Mouse (Mus musculus) ovary, adult 2 months (tissue): Measurements from ENCODE around the gene Lpar2. TPM values are rescaled to one million over a fixed set of nuclear protein-coding genes. Genes with fewer than 3 reads are reported as not detected.

Experiments used
- polyA plus RNA-seq: library from polyadenylated mRNA; depleted of rRNA; stranded (reverse); fragments of >200 nt; gene quantifications from 2 replicates; pipeline ENCODE4 v1.2.3, GENCODE M21; 2012; rRNA removed

Lpar2 gene
- 7.3 and 7.6 TPM in 2 replicates for polyA plus RNA-seq

DNA sequence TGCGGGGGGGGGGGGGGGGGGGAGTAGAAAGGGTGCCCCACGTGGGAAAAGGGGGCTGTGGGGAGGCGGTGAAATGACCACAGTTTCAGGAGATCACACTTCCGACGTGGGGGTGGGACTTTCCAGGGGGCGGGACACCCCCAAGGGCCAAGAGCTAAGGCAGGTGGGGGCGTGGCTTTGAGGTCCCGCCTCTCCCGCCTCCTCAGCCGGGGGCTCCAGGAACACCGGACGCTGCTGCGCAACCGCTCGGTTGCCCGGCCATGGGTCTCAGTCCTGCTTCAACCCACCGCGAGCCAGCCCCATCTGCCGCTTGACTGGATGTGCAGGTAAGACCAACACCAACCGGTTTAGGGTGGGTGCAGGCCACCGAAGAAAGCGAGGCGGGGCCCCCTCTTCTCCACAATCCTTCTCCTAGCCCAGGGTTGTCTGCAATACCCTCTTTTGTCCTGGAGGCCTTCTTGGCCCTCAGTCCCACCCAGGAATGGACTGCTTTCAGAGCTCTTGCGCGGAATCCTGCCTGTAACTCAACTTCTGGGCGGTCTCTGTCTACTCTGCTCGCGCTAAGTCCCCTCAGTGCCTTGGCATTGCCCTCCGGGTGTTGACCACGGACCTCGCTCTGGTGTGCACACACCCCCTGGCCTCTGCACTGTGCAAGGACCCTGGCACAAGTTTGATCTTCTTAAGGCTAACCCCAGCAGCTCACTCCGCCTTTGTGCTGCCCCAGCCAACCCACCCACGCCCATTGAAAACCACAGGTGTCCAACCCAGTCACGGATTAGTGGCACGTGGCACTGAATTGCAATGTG is at the start of gene Lpar2:
Gene Lpar2 (plus strand): TSS at position 44 of the 806 bp plus-strand sequence.

DNA sequence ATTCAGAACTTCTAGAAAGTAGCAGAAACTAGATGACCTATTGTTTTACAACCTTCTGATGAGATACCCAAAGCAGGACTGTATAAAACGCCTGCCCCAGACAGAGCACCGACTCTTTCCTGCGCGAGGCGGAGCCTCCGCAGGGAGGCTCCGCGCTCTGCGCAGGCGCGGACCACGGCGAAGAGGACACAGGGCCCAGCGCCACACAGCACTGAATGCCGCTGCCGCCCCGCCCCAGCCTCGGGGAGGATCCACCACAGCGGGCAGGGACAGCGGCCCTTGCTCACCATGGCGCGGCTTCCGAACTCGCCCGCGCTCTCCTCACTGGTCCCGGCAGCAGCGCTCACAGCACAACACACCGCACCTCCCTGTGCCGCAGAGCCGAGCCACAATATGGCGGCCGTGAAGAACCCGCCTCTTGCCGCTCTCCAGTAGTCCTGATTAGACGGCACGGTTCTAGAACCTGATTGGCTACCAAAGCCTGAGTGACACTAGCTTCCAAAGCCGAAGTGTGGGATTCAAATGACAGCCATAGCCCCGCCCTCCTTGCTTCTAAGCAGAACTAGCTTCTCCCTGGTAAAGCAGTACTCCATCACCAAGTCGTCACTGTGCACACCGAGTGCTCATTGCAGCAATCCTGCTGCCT is 47.6 kb upstream of the Lpar2 start, which contains the start of gene Gm20422:
Gene Gm20422 (minus strand): TSS at position 384 of the 646 bp plus-strand sequence.

DNA sequence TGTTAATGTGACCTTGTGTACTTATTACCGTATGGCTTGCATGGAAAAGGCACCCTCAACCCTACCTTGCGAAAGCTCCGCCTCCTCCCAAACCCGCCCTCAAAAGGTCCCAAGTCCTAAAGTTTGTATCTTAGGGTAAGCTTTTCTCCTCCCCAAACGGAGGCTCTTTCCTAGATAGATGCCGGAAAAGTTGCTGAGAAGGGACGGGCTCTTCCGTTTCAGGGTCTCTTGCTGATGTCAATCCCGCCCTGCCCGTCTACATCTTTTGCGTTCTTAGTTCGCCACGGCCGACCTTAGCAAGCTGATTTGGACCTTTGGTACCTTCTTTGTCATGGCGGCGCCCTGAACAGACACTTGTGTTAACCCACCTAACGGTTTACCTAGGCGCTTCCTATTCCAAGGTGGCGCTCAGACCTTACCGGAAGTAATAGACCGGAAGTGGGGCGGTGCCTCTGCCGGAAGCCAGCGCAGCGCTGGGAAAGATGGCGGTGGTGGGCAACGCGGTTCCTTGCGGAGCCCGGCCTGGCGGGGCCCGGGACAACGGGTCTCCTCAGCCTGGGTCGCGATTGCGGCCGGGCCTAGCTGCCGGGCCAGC is 31.4 kb upstream of the Lpar2 start, which contains the start of the genes Atp13a1 and Zfp866:
Gene Atp13a1 (plus strand): TSS at position 391 of the 595 bp plus-strand sequence.
Gene Zfp866 (minus strand): TSS at position 406 of the 595 bp plus-strand sequence.

DNA sequence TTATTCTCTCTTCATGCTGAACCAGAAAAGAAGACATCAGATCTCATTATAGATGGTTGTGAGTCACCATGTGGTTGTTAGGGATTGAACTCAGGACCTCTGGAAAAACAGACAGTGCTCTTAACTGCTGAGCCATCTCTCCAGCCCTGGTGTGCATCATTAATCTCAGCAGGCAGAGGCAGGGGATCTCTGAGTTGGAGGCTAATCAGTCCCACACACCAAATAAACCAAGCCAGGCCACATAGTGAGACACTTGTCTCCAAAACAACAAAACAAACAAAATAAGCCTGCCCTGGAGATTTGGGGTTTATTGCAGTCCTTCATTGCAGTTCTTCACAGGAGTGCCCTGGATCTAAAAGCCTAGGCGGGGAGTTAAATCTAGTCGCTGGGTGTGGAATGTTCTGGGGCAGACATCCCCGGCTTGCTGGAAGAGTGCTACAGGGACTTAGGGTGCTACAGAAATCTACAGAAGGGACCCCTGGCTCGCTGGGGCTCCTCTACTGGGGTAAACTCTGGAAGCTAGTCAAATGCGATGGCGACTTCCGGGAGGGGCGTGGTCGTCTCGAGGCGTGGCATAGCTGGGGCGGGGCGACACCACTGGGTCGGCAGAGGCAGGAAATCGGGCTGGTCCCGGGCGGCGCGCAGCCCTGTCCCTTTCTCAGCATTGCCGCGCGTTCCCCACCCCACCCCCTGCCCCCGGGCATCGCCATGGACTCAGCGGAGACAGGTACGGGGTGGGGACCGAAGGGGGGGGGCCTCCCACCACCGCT is 13.9 kb upstream of the Lpar2 start, which contains the start of gene Gmip:
Gene Gmip (plus strand): TSS at position 586 of the 770 bp plus-strand sequence.

DNA sequence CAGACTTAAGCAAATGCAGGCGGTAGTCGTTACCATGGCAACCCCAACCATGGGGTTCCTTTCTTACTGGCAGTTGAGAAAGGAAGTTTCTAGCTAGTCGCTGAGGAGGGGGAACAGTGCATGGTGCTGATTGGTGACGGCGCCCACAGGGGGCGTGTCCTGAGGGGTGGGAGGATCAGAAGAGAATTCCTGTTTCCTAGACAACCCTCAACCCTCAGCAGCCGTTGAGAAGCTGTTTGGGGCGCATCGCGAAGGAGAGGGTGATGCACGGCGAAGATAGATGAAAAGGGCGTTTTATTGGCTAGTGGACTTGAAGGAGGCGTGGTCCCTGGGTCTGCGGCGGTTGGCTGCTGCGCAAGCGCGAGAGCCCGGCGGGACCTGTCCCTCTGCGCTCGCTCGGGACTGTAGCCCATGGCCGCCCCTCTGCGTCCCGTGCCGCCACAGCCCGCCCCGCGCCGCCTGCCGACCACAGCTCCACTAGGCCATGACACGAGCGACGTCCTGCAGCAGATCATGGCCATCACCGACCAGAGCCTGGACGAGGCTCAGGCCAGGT is 10.1 kb downstream of the Lpar2 start, which contains the start of gene Pbx4:
Gene Pbx4 (plus strand): TSS at position 194 of the 556 bp plus-strand sequence.

Other genes starting within 250 kb of the Lpar2 start
- 4.2 and 5.2 TPM in 2 replicates for gene Zfp868, start 196.9 kb upstream of the Lpar2 start, polyA plus RNA-seq
- 1.2 TPM in 2 replicates for gene Zfp964, start 167.9 kb upstream of the Lpar2 start, polyA plus RNA-seq
- gene Zfp869, start 111.7 kb upstream of the Lpar2 start, polyA plus RNA-seq = 1.3 and 1.6 TPM in 2 replicates
- 2.0 and 2.3 TPM in 2 replicates for gene Zfp963, start 72.5 kb upstream of the Lpar2 start, polyA plus RNA-seq
- gene Gm20422, start 47.5 kb upstream of the Lpar2 start, polyA plus RNA-seq = 1.3 TPM in 1 of 2 replicates, not detected in the other
- gene Atp13a1, start 31.3 kb upstream of the Lpar2 start, polyA plus RNA-seq = 140 and 171 TPM in 2 replicates
- 8.8 and 12.2 TPM in 2 replicates for gene Zfp866, start 31.3 kb upstream of the Lpar2 start, polyA plus RNA-seq
- gene Gmip, start 13.8 kb upstream of the Lpar2 start, polyA plus RNA-seq = 25.7 and 31.8 TPM in 2 replicates
- gene Pbx4, start 10.1 kb downstream of the Lpar2 start, polyA plus RNA-seq = 3.2 and 11.6 TPM in 2 replicates
- 0.92 and 1.4 TPM in 2 replicates for gene Cilp2, start 65.3 kb downstream of the Lpar2 start, polyA plus RNA-seq
- gene Tssk6, start 79.8 kb downstream of the Lpar2 start, polyA plus RNA-seq = 2.1 and 3.1 TPM in 2 replicates
- gene Ndufa13, start 80.1 kb downstream of the Lpar2 start, polyA plus RNA-seq = 98.7 and 144 TPM in 2 replicates
- 14.1 and 14.6 TPM in 2 replicates for gene Yjefn3, start 80.3 kb downstream of the Lpar2 start, polyA plus RNA-seq
- gene Gatad2a, start 174.0 kb downstream of the Lpar2 start, polyA plus RNA-seq = 79.6 and 96.8 TPM in 2 replicates
- gene Mau2, start 220.3 kb downstream of the Lpar2 start, polyA plus RNA-seq = 155 and 161 TPM in 2 replicates
- gene Sugp1, start 220.4 kb downstream of the Lpar2 start, polyA plus RNA-seq = 9.9 and 11.8 TPM in 2 replicates